Mouse (Mus musculus): Measurements from ENCODE around the gene Btbd35f28.
"Not testable (repeated sequence)": the region's sequence is repeated elsewhere in the genome, so short reads cannot be mapped to it uniquely, and the experiment has no call there.

Gene Btbd35f28

GRCm38 (mm10) chrX:4196276-4196675 lies at the start of gene Btbd35f28:
Gene Btbd35f28 (plus strand): TSS chrX:4196576.
- DNase-seq (ENCODE audit: low read depth, low spot score), result not testable (repeated sequence)

All from brain, adult 2 months (tissue).